Mouse (Mus musculus): ENCODE data around the gene Klhdc8b. TPM values are rescaled to one million over a fixed set of nuclear protein-coding genes. Genes with fewer than 3 reads are reported as not detected.

Gene Klhdc8b
- total RNA-seq, 2 experiments from 2014 or later = 40.3 to 44.7 TPM

- peak; percentile 86 to 94 for DNase-seq (ENCODE audit: low spot score in 2 of 2)
These were observed 9.0 kb downstream of the Klhdc8b start for GRCm38 (mm10) chr9:108452291-108452906.

GRCm38 (mm10) chr9:108451519-108452160 is 9.7 kb downstream of the Klhdc8b start:
- no peak for DNase-seq (ENCODE audit: low spot score in 2 of 2)

- DNase-seq (ENCODE audit: low spot score in 2 of 2) = no peak
These were observed 10.2 kb downstream of the Klhdc8b start for GRCm38 (mm10) chr9:108451170-108451493.

GRCm38 (mm10) chr9:108450292-108451169 is 10.8 kb downstream of the Klhdc8b start:
- DNase-seq (ENCODE audit: low spot score in 2 of 2) = peak; percentile 60 to 72

- DNase-seq (ENCODE audit: low spot score in 2 of 2) = peak; percentile 58 to 63
These were observed 11.5 kb downstream of the Klhdc8b start for GRCm38 (mm10) chr9:108449860-108450259.

GRCm38 (mm10) chr9:108445125-108445524 is 16.3 kb downstream of the Klhdc8b start:
- no peak for DNase-seq (ENCODE audit: low spot score in 2 of 2)

- peak; percentile 36 to 49 for DNase-seq (ENCODE audit: low spot score in 2 of 2)
These were observed 20.0 kb downstream of the Klhdc8b start for GRCm38 (mm10) chr9:108441236-108441919.

- peak; percentile 29 to 53 for DNase-seq (ENCODE audit: low spot score in 2 of 2)
These were observed 20.9 kb downstream of the Klhdc8b start for GRCm38 (mm10) chr9:108440485-108440884.

GRCm38 (mm10) chr9:108439176-108439575 is 22.2 kb downstream of the Klhdc8b start:
- DNase-seq (ENCODE audit: low spot score in 2 of 2) = no peak

- DNase-seq (ENCODE audit: low spot score in 2 of 2) = no peak
These were observed 25.2 kb downstream of the Klhdc8b start, which contains the start of gene BC048562 for GRCm38 (mm10) chr9:108436182-108436581. TSS of gene BC048562 (plus strand) at chr9:108436482.

- no peak for DNase-seq (ENCODE audit: low spot score in 2 of 2)
These were observed 29.8 kb downstream of the Klhdc8b start for GRCm38 (mm10) chr9:108431431-108432067.

- no peak for DNase-seq (ENCODE audit: low spot score in 2 of 2)
These were observed 33.0 kb downstream of the Klhdc8b start, which contains the start of gene Ccdc36 for GRCm38 (mm10) chr9:108428384-108428783. TSS of gene Ccdc36 (minus strand) at chr9:108428484.

- DNase-seq (ENCODE audit: low spot score in 2 of 2) = peak in 1 of 2 experiments; percentile 36
These were observed 49.2 kb downstream of the Klhdc8b start for GRCm38 (mm10) chr9:108412221-108412620.

- DNase-seq (ENCODE audit: low spot score in 2 of 2) = peak; percentile 67 to 75
These were observed 49.9 kb downstream of the Klhdc8b start for GRCm38 (mm10) chr9:108411381-108411942.

- DNase-seq (ENCODE audit: low spot score in 2 of 2) = no peak
These were observed 51.8 kb downstream of the Klhdc8b start for GRCm38 (mm10) chr9:108409535-108409934.

GRCm38 (mm10) chr9:108404451-108404850 is 56.9 kb downstream of the Klhdc8b start:
- DNase-seq (ENCODE audit: low spot score in 2 of 2) = no peak

GRCm38 (mm10) chr9:108403081-108403480 is 58.3 kb downstream of the Klhdc8b start:
- peak; percentile 50 to 74 for DNase-seq (ENCODE audit: low spot score in 2 of 2)

- peak; percentile 42 to 57 for DNase-seq (ENCODE audit: low spot score in 2 of 2)
These were observed 60.0 kb downstream of the Klhdc8b start for GRCm38 (mm10) chr9:108401186-108401960.

GRCm38 (mm10) chr9:108398324-108398723 is 63.1 kb downstream of the Klhdc8b start:
- DNase-seq (ENCODE audit: low spot score in 2 of 2) = no peak

Measured in left cerebral cortex, adult 18-20 months (tissue).